In genomic region chr13:53875546-53875945, GRCm38 (mm10) we compare ENCODE assay signal across 20 mouse cellular contexts.
DNase-seq lines count a peak whose midpoint lies in the region; TF ChIP-seq lines count a peak whose summit lies in the region.
"Had no signal": no experiment of that assay in that cellular context is flagged by ENCODE, and none has a peak within 500 bp of the region (broad histone marks: within the 10 kb centered on the region; RNA-seq: fewer than 3 reads in every experiment).

No protein-coding gene starts in this region.

- no peak overlapping the region for H3K4me3 ChIP-seq in layer of hippocampus, adult 2 months
- H3K4me3 ChIP-seq: embryonic facial prominence, embryonic 15.5 days; erythroblast, embryonic 14.5 days; forebrain, embryonic 10.5 days; heart, adult 2 months; heart, embryonic 15.5 days; hindbrain, embryonic 10.5 days had no signal

- intact Hi-C loops in heart, postnatal 14 days (cut with DNase I), result no loop called here

- TF ChIP-seq CTCF in layer of hippocampus, adult 2 months (conservative IDR thresholded peaks at IDR 0.05), result no peak

- H3K27ac ChIP-seq in layer of hippocampus, adult 2 months, result no peak overlapping the region
- H3K27ac ChIP-seq: embryonic facial prominence, embryonic 15.5 days; forebrain, embryonic 10.5 days; heart, adult 2 months; heart, embryonic 15.5 days; hindbrain, embryonic 10.5 days; hindbrain, embryonic 14.5 days had no signal

- peak; percentile 81 for DNase-seq in heart, adult 11 months
- DNase-seq in heart, postnatal 14 days, result no peak
- peak; percentile 59 for DNase-seq in right cerebral cortex, adult 18-20 months
- no peak for DNase-seq in right cerebral cortex, postnatal 10 days (ENCODE audit: low spot score in 2 of 2)
- DNase-seq in ZHBTc4 (ENCODE audit: low read depth, low spot score), result peak; percentile 7
- DNase-seq in cerebellum, postnatal 25 days, result no peak
- no peak for DNase-seq in layer of hippocampus, adult 2 months (ENCODE audit: low spot score in 2 of 2)
- DNase-seq: adrenal gland, adult 2 months; adrenal gland, postnatal 25 days; cerebellum, adult 2 months; cerebellum, postnatal 10 days; embryo, embryonic 11 days; gastrocnemius, postnatal 10 days; heart, adult 2 months had no signal

Comparison
In these comparisons a context has a peak if more than half of its experiments do, and no peak if none do; other contexts are left out.
1. DNase-seq: peak in heart, adult 11 months (single experiment), right cerebral cortex, adult 18-20 months (single experiment) and ZHBTc4 (single experiment); none in heart, postnatal 14 days (0 of 2), right cerebral cortex, postnatal 10 days (0 of 2), cerebellum, postnatal 25 days (0 of 2) and layer of hippocampus, adult 2 months (0 of 2).